Mouse (Mus musculus) intestine, embryonic 16.5 days (tissue): ENCODE data around the gene Cfd. TPM values are rescaled to one million over a fixed set of nuclear protein-coding genes. Genes with fewer than 3 reads are reported as not detected.
A peak's percentile ranks its signal among the peaks of the same experiment; 100 is the strongest.

Experiments
- ATAC-seq: fragments of 200-750 bp; cut with Nextera tagmentation; 2 replicates; pipeline ENCODE4 v1.8.0; 2017; ENCODE audit warnings: moderate TSS enrichment, moderate library complexity
- H3K27ac ChIP-seq: fragments of 300-500 bp; sonication (generic); 2 replicates; pipeline ENCODE4 v1.5.1; 2014; ENCODE audit warnings: mild to moderate bottlenecking, low read length
- H3K27me3 ChIP-seq: fragments of 300-500 bp; sonication (generic); replicated peaks from 2 replicates; pipeline ENCODE4 v1.6.1; 2014; ENCODE audit warnings: low read length, control low read depth, mixed read lengths; ENCODE audit not compliant: control insufficient read depth, insufficient read depth
- H3K36me3 ChIP-seq: fragments of 300-500 bp; sonication (generic); 2 replicates; pipeline ENCODE4 v1.6.1; 2014; ENCODE audit warnings: low read length, control low read depth; ENCODE audit not compliant: control insufficient read depth, insufficient read depth
- H3K4me1 ChIP-seq: fragments of 300-500 bp; sonication (generic); 2 replicates; pipeline ENCODE4 v1.6.1; 2014; ENCODE audit warnings: low read length, control low read depth, mixed read lengths; ENCODE audit not compliant: control insufficient read depth, insufficient read depth
- H3K4me2 ChIP-seq: fragments of 300-500 bp; sonication (generic); 2 replicates; pipeline ENCODE4 v1.6.1; 2014; ENCODE audit warnings: low read depth, low read length, control low read depth
- H3K4me3 ChIP-seq: fragments of 300-500 bp; sonication (generic); 2 replicates; pipeline ENCODE4 v1.5.1; 2014; ENCODE audit warnings: mild to moderate bottlenecking, low read length
- H3K9ac ChIP-seq: fragments of 300-500 bp; sonication (generic); 2 replicates; pipeline ENCODE4 v1.6.1; 2014; ENCODE audit warnings: low read depth, low read length
- H3K9me3 ChIP-seq: fragments of 300-500 bp; sonication (generic); 2 replicates; pipeline ENCODE4 v1.6.1; 2016; ENCODE audit warnings: low read length, control low read depth; ENCODE audit not compliant: control insufficient read depth
- WGBS: fragments of 180-500 bp; shearing (Covaris S2); extraction: QIAGEN DNeasy Blood & Tissue Kit; methylation state at CpG from one replicate; pipeline ENCODE4 v1.1.7; 2014; 5-methylcytosine and 5-hydroxymethylcytosine counted together
- polyA plus RNA-seq: library from polyadenylated mRNA; unstranded; fragments of >200 nt; fragmentation: Nextera tagmentation; extraction: Ambion mirVana; gene quantifications from 2 replicates; pipeline ENCODE4 v1.2.1, GENCODE M21; 2015

Cfd gene
- polyA plus RNA-seq, 1 experiment from 2014 or later = not detected

DNA sequence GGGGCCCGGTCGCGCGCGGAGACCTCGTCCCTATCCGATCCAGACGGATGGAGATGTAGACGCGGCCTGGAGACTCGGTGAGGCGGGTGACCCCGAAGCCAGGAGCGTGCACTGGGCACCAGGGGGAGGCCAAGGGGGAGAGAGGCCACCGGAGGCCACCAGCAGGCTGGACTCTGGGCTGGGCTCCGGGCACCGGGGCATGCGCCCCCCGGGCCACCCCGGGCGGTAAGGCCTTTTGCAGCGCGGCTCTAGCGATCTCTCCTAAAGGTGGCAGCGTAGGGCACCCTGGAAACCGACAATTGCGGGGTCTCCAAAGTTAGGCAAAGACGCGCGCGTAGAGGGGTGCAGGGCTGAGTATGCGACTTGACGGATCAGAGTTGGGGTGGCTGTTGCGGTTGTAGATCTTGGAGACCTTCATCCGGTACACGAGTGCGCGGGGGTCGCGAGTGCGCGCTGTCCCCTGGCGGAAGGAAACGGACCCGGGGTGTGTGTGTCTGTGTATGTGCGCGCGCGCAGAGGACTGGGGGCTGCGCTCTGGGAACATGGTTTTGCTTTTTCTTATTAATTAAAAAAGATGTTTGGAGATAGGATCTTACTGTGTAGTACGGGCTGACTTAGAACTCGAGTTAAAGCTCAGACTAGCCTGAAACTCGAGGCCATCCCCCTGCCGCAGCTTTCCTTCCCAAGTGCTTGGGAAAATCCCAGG is 36.8 kb downstream of the Cfd start:
- H3K9me3 ChIP-seq = no peaks in the 10 kb centered on the region
- under 1% methylated on average over 54 of the region's 54 CpGs for WGBS
- peak overlapping the region; percentile 99 for H3K4me3 ChIP-seq
- H3K4me1 ChIP-seq = peaks cover 47% of the 10 kb centered on the region
- H3K27ac ChIP-seq = peak overlapping the region; percentile 99
- peak; percentile 49 for ATAC-seq
- H3K9ac ChIP-seq = peak overlapping the region; percentile 100
- H3K27me3 ChIP-seq = peaks cover 2% of the 10 kb centered on the region
- H3K36me3 ChIP-seq = peaks cover 17% of the 10 kb centered on the region; the same call in 1 of the 2 replicates
- H3K4me2 ChIP-seq = peak overlapping the region; percentile 83

DNA sequence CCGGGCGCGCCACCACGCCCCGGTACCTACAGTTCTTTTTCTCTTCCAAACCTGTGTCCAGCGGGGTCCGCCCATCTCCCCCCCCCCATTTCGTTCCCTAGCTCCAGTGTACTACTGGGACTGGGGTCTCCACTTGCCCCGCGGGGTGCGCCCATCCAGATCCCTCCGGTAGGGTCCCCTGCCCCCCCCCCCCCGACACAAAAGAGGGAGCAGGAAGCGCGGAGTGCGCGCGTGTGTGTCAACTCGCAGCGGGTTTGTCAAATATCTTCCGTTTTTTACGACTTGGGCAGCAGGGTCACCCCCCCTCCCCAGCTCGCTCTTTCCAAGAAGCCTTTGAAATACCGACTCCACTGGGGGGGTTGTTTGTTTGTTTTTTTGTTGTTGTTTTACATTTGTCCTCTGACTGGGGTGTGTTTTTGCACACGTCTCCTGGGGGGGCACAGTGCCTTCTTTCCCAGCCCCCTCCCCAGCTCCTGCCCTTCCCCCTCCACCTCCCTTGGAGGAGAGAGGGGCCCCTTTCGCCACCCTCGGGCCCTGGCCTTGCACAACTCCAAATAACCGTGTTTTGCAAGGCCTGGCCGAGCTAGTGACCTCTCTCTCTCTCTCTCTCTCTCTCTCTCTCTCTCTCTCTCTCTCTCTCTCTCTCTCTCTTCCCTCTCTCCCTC is 37.5 kb downstream of the Cfd start:
- Histone ChIP-seq H3K4me2 (peak overlapping the region; percentile 83), H3K9me3 (no peaks in the 10 kb centered on the region), H3K27ac (peak overlapping the region; percentile 99), H3K4me1 (peaks cover 53% of the 10 kb centered on the region), H3K9ac (peak overlapping the region; percentile 100), H3K27me3 (no peaks in the 10 kb centered on the region), H3K36me3 (peaks cover 17% of the 10 kb centered on the region; the same call in 1 of the 2 replicates), H3K4me3 (peak overlapping the region; percentile 99)
- under 1% methylated on average over 29 of the region's 29 CpGs for WGBS
- no peak for ATAC-seq

DNA sequence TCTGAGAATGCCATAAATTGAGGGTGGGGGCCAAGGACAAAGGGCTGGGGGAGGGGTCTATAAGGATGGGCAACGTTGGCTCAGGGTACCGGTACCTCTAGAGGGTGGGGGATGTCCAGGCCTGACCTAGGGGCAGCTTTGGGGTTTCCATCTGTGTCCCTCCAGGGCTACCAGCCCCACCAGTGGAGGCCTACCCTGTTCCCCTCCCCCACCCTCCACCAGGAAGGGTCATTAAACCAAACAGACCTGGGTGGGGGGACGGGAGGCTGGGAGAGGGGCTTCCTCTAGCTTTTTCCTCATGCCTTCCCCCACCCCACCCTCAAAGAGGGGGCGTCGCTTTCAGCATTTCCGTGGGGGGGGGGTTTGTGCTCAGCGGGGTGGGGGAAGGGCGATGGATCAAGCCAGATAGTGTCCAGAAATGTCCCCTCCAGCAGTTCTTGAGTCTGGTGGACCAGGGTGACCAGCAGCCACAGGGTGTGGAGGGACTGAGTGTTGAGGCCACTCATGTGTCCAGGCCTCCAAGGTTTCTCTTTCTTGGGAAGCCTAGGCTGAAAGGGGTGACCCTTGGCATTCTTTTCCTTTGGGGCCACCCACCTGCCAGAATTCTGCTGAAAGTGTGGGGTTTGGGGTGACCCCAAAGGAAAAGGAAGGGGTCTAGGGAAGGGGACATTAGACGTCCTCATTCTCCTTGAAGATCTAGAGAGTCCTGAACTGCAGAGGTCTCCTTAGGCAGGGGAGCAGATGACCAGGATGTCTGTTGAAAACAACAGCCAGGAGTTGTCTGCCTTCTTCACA is 38.5 kb downstream of the Cfd start:
- 23% methylated on average over 9 of the region's 9 CpGs for WGBS

DNA sequence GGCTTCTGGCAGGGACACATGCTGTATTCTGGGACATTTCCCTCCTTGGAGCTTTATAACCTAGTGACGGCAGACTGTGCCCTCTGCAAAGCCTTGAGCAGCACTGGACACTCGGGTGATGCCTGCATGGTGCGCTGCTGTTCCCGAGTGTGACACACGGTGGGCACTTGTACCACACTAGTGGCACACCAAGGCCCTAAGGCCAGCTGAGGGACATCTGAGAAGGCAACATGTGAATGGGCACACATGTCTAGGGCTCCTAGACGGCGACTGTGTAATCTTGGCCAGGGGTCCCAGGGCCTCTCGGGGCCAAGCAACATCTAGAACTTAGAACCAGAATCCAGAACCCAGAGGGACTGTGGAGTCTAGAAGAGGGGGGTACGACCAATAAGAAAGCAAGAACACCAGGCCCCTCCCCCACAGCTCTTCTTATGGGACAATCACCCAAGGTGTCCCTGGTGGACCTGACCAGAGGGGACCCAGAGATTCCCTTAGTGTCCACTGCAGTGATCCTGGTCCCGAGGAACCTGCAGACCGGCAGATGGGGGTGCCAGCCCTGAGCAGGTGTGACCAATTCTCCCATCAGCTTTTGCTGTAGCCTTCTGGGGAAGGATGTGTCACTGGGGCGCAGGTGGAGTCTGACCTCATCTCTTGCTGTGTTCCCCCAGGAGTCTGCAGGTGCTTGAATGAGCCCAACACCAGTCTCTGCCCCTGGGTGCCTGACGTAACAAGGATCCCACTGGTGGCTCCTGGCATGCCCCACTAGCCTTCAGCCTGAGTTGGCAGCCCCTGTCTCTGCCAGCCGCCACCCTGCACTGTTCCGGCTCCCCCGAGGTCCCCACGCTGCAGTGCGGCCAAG is 39.5 kb downstream of the Cfd start:
- no peak overlapping the region; the same call in 1 of the 2 replicates for H3K4me3 ChIP-seq
- H3K4me2 ChIP-seq = peak overlapping the region; percentile 83
- H3K27me3 ChIP-seq = no peaks in the 10 kb centered on the region
- 0 out of 2 replicates have a peak overlapping the region, but pooled peaks have one; percentile 15 for H3K27ac ChIP-seq
- H3K4me1 ChIP-seq = peaks cover 73% of the 10 kb centered on the region
- peak overlapping the region; percentile 100; the same call in 1 of the 2 replicates for H3K9ac ChIP-seq
- H3K36me3 ChIP-seq = peaks cover 21% of the 10 kb centered on the region; the same call in 1 of the 2 replicates
- WGBS = 86% methylated on average over 18 of the region's 18 CpGs
- no peak for ATAC-seq
- H3K9me3 ChIP-seq = no peaks in the 10 kb centered on the region

More for the DNA sequence above, 38.5 kb downstream of the Cfd start:
- Histone ChIP-seq H3K9ac (peak overlapping the region; percentile 100), H3K4me2 (peak overlapping the region; percentile 83), H3K9me3 (no peaks in the 10 kb centered on the region), H3K4me1 (peaks cover 63% of the 10 kb centered on the region), H3K27ac (peak overlapping the region; percentile 99), H3K4me3 (peak overlapping the region; percentile 99), H3K27me3 (no peaks in the 10 kb centered on the region), H3K36me3 (peaks cover 21% of the 10 kb centered on the region; the same call in 1 of the 2 replicates)
- no peak for ATAC-seq

DNA sequence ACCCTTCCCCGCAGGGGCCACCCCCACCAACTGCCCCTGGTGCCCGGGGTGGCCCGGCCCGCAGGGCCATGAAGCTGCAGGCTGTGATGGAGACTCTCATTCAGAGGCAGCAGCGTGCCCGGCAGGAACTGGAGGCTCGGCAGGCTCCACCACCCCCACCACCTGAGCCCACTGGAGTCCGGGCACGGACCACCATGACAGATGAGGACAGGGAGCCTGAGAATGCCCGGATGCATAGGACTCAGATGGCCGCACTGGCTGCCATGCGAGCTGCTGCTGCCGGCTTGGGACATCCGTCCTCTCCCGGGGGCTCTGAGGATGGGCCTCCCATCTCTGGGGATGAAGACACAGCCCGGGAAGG is 40.2 kb downstream of the Cfd start:
- Histone ChIP-seq H3K4me3 (no peak overlapping the region), H3K27me3 (no peaks in the 10 kb centered on the region), H3K36me3 (peaks cover 21% of the 10 kb centered on the region; the same call in 1 of the 2 replicates), H3K4me2 (no peak overlapping the region), H3K9ac (peak overlapping the region; percentile 43; the same call in 1 of the 2 replicates), H3K4me1 (peaks cover 72% of the 10 kb centered on the region), H3K27ac (no peak overlapping the region), H3K9me3 (no peaks in the 10 kb centered on the region)
- no peak for ATAC-seq
- 90% methylated on average over 16 of the region's 16 CpGs for WGBS

DNA sequence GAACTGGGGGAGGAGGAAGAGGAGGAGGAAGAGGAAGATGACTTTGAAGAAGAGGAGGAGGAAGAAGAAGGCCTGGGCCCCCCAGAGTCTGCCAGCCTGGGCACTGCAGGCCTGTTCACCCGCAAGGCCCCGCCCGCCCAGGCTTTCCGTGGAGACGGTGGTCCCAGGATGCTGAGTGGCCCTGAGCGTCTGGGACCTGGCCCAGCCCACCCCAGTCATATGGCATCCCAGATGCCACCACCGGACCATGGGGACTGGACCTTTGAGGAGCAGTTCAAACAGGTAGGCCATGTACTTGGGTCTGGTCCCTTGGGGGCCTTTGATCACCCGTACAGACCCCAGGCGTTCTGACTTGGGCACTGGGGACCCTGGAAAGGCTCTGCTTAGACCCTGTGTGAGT is 41.1 kb downstream of the Cfd start:
- Histone ChIP-seq H3K36me3 (peaks cover 21% of the 10 kb centered on the region; the same call in 1 of the 2 replicates), H3K9ac (0 out of 2 replicates have a peak overlapping the region, but pooled peaks have one; percentile 17), H3K4me2 (no peak overlapping the region), H3K9me3 (no peaks in the 10 kb centered on the region), H3K4me3 (no peak overlapping the region), H3K27me3 (no peaks in the 10 kb centered on the region), H3K27ac (no peak overlapping the region), H3K4me1 (peaks cover 77% of the 10 kb centered on the region)
- ATAC-seq = no peak
- WGBS = 70% methylated on average over 9 of the region's 9 CpGs

DNA sequence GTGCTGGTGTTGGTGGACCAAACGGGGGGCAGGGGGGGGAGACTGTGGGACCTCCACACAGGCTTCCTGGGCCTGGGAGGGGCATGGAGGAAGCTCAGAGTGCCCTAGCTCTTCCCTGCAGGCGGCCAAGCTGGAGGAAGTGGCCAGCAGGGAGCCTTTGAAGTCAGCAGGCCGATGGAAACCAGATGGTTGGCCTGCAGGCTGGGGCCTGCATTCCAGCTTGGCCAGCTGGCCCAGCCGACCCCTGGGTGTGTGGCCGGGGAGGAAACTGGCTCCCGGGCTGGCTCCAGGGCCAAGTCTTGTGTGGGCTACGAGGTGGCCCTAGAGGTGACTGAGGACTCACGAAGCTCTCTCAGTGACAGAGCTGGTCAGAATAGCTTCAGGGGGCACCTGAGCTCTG is 42.1 kb downstream of the Cfd start:
- H3K9ac ChIP-seq = peak overlapping the region; percentile 21
- peaks cover 86% of the 10 kb centered on the region for H3K4me1 ChIP-seq
- H3K9me3 ChIP-seq = no peaks in the 10 kb centered on the region
- H3K4me3 ChIP-seq = no peak overlapping the region
- no peak for ATAC-seq
- H3K27me3 ChIP-seq = no peaks in the 10 kb centered on the region
- H3K4me2 ChIP-seq = 0 out of 2 replicates have a peak overlapping the region, but pooled peaks have one; percentile 6
- peaks cover 21% of the 10 kb centered on the region; the same call in 1 of the 2 replicates for H3K36me3 ChIP-seq
- WGBS = 27% methylated on average over 8 of the region's 8 CpGs
- H3K27ac ChIP-seq = peak overlapping the region; percentile 43

DNA sequence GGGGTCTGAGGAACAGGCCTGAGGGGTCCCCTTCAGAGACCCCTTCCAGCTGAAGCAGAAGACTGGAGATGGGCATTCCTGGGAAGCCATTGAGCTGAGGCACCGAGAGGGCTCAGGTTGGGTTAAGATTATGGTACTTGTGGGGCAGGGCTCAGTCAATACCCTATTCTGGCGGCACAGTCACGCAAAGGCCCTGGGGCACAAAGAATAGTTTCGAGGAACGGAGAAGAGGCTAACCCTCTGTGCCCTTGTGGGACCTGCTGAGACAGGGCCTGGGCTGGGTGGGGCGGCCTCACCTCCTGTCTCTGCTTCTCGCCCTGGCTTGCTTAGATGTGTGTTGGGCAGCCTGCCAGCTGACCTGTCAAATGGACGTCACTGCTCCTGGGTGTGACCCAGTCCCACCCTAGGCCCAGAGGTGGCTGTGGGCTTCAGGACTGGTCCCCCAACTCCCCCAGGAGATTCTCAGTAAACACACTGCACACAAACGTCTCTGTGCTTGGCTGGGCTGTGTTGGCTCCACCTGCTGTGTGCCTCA is 42.6 kb downstream of the Cfd start:
- Histone ChIP-seq H3K4me1 (peaks cover 86% of the 10 kb centered on the region), H3K9ac (0 out of 2 replicates have a peak overlapping the region, but pooled peaks have one; percentile 25), H3K4me3 (no peak overlapping the region), H3K36me3 (peaks cover 24% of the 10 kb centered on the region; the same call in 1 of the 2 replicates), H3K4me2 (no peak overlapping the region), H3K27me3 (no peaks in the 10 kb centered on the region), H3K27ac (peak overlapping the region; percentile 51), H3K9me3 (no peaks in the 10 kb centered on the region)
- WGBS = 61% methylated on average over 9 of the region's 9 CpGs
- ATAC-seq = no peak
